Mouse (Mus musculus) lung, adult 2 months (tissue): Measurements from ENCODE around the gene Grb7. TPM values are rescaled to one million over a fixed set of nuclear protein-coding genes. Genes with fewer than 3 reads are reported as not detected.

Source experiments
- DNase-seq: peaks from one replicate; pipeline ENCODE4 v3.0.0; 2022
- H3K4me1 ChIP-seq: fragments of 200-500 bp; 2 replicates; pipeline ENCODE4 v1.6.1; 2011; ENCODE audit warnings: low read length; ENCODE audit not compliant: control insufficient read depth, insufficient read depth
- H3K4me3 ChIP-seq: fragments of 200-500 bp; replicated peaks from 2 replicates; pipeline ENCODE3; 2011; ENCODE audit warnings: low read depth, mild to moderate bottlenecking, control low read depth, low read length; ENCODE audit errors: extremely low read depth
- CTCF ChIP-seq: fragments of 200-500 bp; IDR thresholded peaks from 2 replicates; pipeline ENCODE4 v1.5.1; 2011; ENCODE audit warnings: mild to moderate bottlenecking, low read length, control low read depth; ENCODE audit not compliant: insufficient read depth
- POLR2A ChIP-seq: fragments of 200-500 bp; IDR thresholded peaks from 2 replicates; pipeline ENCODE4 v1.6.1; 2011; ENCODE audit warnings: low read depth, mild to moderate bottlenecking, control low read depth, low read length, borderline replicate concordance; ENCODE audit errors: extremely low read depth
- WGBS: fragments of 180-500 bp; shearing (Covaris S2); methylation state at CpG from one replicate; pipeline ENCODE4 v1.1.7; 2018; 5-methylcytosine and 5-hydroxymethylcytosine counted together
- polyA plus RNA-seq: library from polyadenylated mRNA; depleted of rRNA; stranded (reverse); fragments of >200 nt; gene quantifications from 2 replicates; pipeline ENCODE4 v1.2.3, GENCODE M21; 2012

The Grb7 gene
- polyA plus RNA-seq, 1 experiment = 48.9 TPM

DNA sequence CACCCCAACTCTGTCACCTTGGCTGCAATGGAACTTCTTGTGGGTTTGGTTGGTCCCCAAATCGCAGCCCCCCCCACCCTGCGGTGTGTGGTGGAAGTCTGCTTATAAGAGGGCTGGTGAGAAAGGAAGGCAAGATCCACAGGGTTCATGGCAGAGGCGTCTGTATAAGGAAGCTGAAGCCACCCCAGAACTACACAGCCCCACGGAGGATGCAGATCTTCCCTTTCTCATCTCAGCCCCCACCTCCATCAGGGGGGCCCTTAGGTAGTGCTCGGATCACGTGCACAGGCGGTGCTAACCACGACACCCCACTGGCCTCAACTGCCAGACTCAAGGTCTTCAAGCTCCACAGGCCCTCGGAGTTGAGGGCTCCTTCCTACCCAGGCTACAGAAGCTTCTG, 17.7 kb downstream of the Grb7 start:
- Histone ChIP-seq H3K4me1 (no peaks in the 10 kb centered on the region), H3K4me3 (no peak overlapping the region)
- no peak for DNase-seq
- TF ChIP-seq POLR2A (no peak), CTCF (no peak)
- WGBS = 68% methylated on average over 9 of the region's 9 CpGs

DNA sequence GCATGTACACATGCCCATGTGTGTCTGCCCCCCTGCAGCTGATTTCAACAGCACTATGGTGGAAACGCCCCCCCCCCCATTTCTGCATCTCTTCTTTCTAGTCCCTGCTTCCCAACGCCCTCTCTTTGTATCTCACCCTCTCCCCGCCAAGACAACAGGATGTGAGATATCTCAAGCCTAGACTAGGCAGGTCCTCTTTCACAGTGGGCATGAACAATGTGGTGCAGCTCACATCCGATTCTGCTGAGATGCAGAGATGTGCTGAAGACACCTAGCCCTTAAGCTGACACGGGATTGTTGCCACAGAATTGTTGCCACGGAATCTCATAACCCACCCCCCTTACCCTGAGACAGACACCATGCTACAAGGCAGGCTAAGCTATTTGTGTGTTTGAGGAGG, 18.3 kb downstream of the Grb7 start:
- no peaks in the 10 kb centered on the region for H3K4me1 ChIP-seq
- no peak for TF ChIP-seq CTCF
- no peak for TF ChIP-seq POLR2A
- DNase-seq = no peak
- 62% methylated on average over 6 of the region's 6 CpGs for WGBS
- no peak overlapping the region for H3K4me3 ChIP-seq

DNA sequence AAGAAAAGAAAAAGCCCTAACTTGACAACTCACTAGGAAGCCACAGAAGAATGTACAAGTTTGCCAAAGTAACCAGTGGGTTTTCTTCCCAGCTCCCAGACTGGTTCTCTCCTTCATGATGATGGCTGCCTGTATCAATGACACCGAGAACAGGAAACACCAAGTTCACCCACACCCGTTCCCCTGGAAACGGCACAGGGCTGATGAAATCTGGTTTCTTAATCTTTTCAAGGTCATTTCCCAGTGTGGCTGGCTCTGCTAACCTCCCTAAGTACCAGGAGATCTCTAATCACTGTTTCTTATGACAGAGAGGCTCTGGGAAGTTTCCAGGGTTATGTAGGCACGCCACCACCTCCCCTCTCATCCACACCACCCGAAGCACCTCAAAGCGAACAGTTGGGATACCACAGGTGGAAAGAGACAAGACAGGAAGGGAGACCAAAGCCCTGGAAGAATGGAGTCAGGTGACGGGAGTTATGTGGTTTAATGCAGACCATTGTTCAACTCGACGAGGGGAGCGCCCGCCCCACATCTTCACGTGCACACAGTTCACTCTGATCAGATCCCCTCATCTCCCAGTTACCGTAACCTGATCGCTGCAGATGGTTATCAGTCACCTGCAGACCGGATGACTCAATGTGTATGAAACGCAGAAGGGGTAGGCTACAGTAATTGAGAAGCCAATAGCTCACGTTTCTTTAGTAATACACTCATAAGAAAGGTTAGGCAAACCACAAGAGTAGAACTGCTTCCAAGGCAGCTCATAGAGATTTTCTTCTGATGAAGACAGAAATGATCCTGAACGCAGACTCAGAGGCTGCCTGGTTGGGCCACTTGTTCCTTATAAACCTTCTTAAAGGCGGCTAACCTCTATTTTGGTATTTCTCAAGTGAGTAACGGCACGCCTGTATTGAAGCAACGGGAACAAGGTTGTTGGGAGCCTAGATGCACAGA, 23.8 kb downstream of the Grb7 start:
- no peak overlapping the region for H3K4me3 ChIP-seq
- H3K4me1 ChIP-seq = no peaks in the 10 kb centered on the region
- 52% methylated on average over 22 of the region's 22 CpGs for WGBS
- no peak for DNase-seq
- TF ChIP-seq CTCF (no peak), POLR2A (no peak)

DNA sequence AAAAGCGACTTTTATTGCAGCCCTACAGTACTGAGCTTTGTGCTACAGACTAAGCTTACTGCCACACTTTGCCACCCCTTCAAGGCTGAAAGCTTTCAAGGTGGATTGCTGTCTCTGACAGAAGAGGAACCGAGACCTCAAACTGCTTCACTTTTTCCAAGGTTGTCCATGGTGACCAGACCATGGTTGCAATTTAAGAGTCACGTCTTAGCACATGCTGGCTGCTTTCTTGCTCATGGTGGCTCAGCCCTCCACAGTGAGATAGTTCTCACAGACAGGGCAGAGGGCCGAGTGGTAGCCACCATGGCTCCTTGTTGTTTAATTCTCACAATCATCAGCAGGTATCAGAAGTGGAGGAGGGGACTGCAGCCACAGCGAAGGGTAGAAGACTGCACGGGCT, 24.6 kb downstream of the Grb7 start:
- WGBS = 65% methylated on average over 6 of the region's 6 CpGs
- no peak for TF ChIP-seq POLR2A
- no peak for TF ChIP-seq CTCF
- Histone ChIP-seq H3K4me1 (no peaks in the 10 kb centered on the region), H3K4me3 (no peak overlapping the region)
- no peak for DNase-seq

DNA sequence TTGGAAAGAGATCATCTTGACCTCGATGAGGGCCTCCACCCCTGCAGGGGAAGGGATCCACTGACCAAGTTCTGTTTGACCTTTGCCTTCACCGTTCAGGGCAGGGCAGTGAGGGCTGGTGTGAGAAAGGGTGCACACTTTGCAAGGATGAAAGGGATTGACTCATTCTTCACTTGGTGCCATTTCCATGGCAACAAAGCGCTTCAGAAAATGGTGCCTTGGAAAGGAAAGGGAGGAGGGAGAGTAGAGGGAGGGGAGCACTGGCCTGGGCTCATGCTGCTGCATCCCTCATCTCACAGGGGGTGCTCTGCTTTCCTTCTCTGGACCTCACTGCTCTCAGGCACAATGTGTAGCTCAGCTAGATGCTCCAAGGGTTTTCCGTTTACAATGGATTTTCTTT, 26.5 kb downstream of the Grb7 start:
- Histone ChIP-seq H3K4me1 (no peaks in the 10 kb centered on the region), H3K4me3 (no peak overlapping the region)
- DNase-seq = no peak
- TF ChIP-seq POLR2A = no peak
- 61% methylated on average over 4 of the region's 4 CpGs for WGBS

DNA sequence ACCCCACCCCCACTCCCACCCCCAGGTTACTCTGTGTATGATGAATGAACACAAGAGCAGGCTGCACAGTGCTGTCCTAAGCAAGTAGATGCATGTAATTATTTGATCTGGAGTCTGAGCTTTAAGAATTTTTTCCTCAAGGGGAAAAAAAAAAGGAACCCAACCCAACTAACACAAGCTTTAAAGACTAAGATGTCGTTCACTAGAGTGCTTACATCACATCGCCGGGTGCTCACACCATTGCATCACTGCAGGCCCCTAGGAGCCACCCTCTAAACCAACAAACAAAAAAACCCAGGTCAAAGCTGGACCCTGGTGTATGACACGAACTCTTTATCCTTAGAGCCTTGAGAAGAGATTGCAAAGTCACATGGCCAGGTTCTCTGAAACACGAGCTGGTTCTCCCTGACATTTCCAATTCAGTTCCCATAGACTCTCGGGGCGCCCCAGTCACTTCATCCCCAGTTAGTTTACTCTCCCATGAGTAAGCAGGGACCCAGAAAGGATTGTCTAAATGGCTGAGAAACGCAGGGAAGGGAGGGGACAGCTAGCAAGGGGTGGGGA, 27.8 kb downstream of the Grb7 start:
- Histone ChIP-seq H3K4me3 (no peak overlapping the region), H3K4me1 (no peaks in the 10 kb centered on the region)
- 44% methylated on average over 8 of the region's 8 CpGs for WGBS
- DNase-seq = no peak
- no peak for TF ChIP-seq POLR2A
- no peak for TF ChIP-seq CTCF

DNA sequence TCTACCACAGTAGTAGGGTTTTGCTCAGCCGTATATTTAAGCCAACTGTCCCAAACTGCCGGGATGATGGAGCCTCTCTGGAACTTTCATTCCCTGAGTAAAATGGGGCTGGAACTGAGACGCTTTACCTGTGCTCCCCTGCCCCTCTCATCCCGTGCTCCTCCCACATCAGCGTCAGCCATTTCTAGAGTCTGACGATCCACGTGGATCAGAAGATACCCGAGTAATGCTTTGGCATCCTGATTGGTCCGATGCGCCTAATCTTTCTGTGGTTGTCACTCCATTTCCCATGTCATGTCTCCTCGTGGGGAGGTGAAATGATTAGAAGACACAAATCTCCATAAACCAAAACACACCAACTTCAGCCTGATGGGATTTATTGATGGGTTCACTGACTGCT, 28.8 kb downstream of the Grb7 start:
- no peak for DNase-seq
- WGBS = 82% methylated on average over 11 of the region's 11 CpGs
- Histone ChIP-seq H3K4me3 (no peak overlapping the region), H3K4me1 (no peaks in the 10 kb centered on the region)
- TF ChIP-seq POLR2A = no peak
- no peak for TF ChIP-seq CTCF

DNA sequence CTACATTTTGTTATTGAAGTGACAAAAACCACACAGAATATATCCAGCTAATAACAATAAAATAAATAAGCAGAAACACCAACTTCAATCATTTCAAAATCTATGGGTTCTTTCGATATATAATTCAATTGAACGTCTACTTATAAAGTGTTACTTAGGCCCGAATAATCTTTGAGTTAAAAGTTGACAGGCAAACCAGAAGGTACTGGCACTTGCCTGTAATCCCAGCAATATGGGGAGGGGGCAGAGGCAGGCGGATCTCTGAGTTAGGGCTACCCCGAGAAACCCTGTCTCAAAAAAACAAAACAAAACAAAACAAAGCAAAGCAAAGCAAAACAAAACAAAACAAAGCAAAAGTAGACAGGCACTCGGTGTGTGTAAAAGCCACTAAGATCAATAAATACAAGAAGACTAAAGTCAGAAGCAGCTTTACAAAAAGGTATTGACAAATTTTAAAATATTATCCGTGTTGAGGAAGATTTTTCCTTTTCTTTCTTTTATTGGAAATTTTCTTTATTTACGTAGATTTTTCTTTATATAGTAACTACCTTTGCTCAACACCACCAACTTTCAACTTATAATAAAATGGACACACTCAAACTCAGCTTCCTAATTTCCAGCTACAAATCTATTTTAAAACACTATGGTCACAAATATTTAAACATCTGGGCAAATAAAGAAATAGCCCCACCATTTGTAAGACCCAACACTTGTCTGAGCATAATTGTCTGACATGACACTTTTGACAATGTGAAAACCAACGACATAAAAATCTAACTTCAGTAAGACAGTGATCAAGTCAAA, 29.6 kb downstream of the Grb7 start:
- WGBS = 82% methylated on average over 9 of the region's 9 CpGs
- Histone ChIP-seq H3K4me3 (no peak overlapping the region), H3K4me1 (no peaks in the 10 kb centered on the region)
- TF ChIP-seq POLR2A (no peak), CTCF (no peak)
- no peak for DNase-seq

DNA sequence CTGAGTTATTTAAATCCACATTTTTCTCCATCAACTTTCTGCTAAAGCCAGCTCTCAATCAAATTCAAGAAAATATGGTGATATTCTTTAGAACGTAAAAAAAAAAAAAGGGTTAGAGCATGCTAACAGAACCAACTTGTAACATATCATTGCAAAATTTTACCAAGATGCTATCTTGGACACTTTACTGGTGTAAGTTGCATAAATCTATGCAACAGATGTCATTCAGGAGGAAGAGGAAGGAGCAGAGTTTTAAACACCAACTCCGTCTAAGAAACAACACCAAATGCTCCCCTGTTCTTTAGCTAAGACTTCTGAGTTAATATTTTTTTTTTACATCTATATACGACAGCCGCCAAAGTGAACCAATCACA, 30.2 kb downstream of the Grb7 start:
- Histone ChIP-seq H3K4me3 (no peak overlapping the region), H3K4me1 (no peaks in the 10 kb centered on the region)
- WGBS = 67% methylated on average over 4 of the region's 4 CpGs
- TF ChIP-seq CTCF = no peak
- TF ChIP-seq POLR2A = no peak
- no peak for DNase-seq

DNA sequence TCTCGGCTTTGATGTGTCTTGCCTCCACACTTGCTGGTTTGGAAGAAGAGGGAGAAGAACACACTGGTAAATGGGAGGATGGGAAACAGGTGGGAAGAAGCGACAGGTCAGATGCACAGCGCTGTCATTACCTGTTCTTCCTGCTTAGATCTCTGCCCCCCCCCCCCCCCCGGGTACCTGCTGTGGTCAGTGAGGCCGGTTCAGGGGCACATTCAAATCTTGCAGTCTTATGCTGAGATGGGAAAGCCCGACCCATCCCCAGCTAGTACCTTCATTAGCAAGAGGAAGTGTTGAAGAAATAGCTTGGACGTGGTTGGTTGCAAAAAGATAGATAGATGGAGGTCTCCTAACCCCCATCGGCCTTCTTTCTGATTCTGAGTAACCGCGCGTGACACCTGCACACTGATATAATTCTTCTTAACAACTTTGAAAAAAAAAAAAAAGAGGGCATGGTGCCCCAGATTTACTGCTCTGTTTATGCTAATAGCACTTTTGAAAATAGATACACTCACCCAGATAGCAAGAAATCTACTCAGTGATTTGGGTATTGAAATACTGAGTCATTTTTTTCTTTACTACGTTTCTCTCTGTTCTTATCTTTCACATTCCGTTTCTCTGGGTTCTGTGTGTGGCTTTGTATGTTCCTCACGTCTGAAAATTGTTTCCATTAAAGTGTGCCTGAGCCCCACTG, 31.0 kb downstream of the Grb7 start:
- no peak for TF ChIP-seq CTCF
- Histone ChIP-seq H3K4me3 (no peak overlapping the region), H3K4me1 (no peaks in the 10 kb centered on the region)
- WGBS = 55% methylated on average over 14 of the region's 14 CpGs
- no peak for DNase-seq
